Mouse (Mus musculus) CH12.LX (cell line): ENCODE results near the gene Klk1b5.
"Not testable (repeated sequence)": the region's sequence is repeated elsewhere in the genome, so short reads cannot be mapped to it uniquely, and the experiment has no call there.

Experiments
- BHLHE40 ChIP-seq: IDR thresholded peaks from 2 replicates; pipeline ENCODE4 v1.6.1; 2011; ENCODE audit warnings: mild to moderate bottlenecking, low read depth, low read length, improper control_type of control experiment
- CHD2 ChIP-seq: IDR thresholded peaks from 2 replicates; pipeline ENCODE4 v1.6.1; 2011; ENCODE audit warnings: low read length, improper control_type of control experiment
- CTCF ChIP-seq, 2 experiments: IDR thresholded peaks in 1 of 2; conservative IDR thresholded peaks in 1 of 2; 2 replicates each; pipeline ENCODE4 v1.5.1; 2011 to 2012; ENCODE audit warnings: low read depth in 2 of 2, low read length in 2 of 2, improper control_type of control experiment in 1 of 2, inconsistent platforms in 1 of 2, mild to moderate bottlenecking in 1 of 2, moderate library complexity in 1 of 2
- HCFC1 ChIP-seq: IDR thresholded peaks from 2 replicates; pipeline ENCODE4 v1.6.1; 2012; ENCODE audit warnings: low read depth, mild to moderate bottlenecking, inconsistent platforms, low read length, improper control_type of control experiment
- MXI1 ChIP-seq: IDR thresholded peaks from 2 replicates; pipeline ENCODE4 v1.6.1; 2011; ENCODE audit warnings: mild to moderate bottlenecking, low read depth, low read length, improper control_type of control experiment
- POLR2A ChIP-seq: IDR thresholded peaks from 2 replicates; pipeline ENCODE4 v1.6.1; 2011; ENCODE audit warnings: low read depth, mild to moderate bottlenecking, improper control_type of control experiment, low read length
- POLR2AphosphoS2 ChIP-seq: IDR thresholded peaks from 2 replicates; pipeline ENCODE4 v1.6.1; 2011; ENCODE audit warnings: low read depth, low read length, improper control_type of control experiment
- TCF12 ChIP-seq: IDR thresholded peaks from 2 replicates; pipeline ENCODE4 v1.6.1; 2014; ENCODE audit warnings: low read depth, mild to moderate bottlenecking, inconsistent platforms, low read length, improper control_type of control experiment
- ZNF384 ChIP-seq: IDR thresholded peaks from 2 replicates; pipeline ENCODE4 v1.6.1; 2012; ENCODE audit warnings: low read depth, low read length, improper control_type of control experiment, inconsistent platforms

GRCm38 (mm10) chr7:44193466-44193865, 22.3 kb upstream of the Klk1b5 start:
- TF ChIP-seq CTCF (conservative IDR thresholded peaks at IDR 0.05 in 1 of 2, IDR thresholded peaks at IDR 0.05 in 1 of 2; ENCODE audit: low read depth in 2 of 2, low read length in 2 of 2); POLR2AphosphoS2; MXI1; POLR2A; ZNF384; HCFC1; CHD2; BHLHE40; TCF12: not testable (repeated sequence)
